Mouse (Mus musculus) small intestine, adult 2 months (tissue): Measurements from ENCODE around the gene Cxcl3. TPM values are rescaled to one million over a fixed set of nuclear protein-coding genes. Genes with fewer than 3 reads are reported as not detected.

ENCODE experiments used
- H3K27ac ChIP-seq: fragments of 200-500 bp; 2 replicates; pipeline ENCODE4 v1.5.1; 2012; ENCODE audit warnings: low read depth, low read length, control low read depth, inconsistent platforms; ENCODE audit not compliant: insufficient read depth
- H3K27me3 ChIP-seq: fragments of 200-500 bp; 2 replicates; pipeline ENCODE4 v1.6.1; 2012; ENCODE audit warnings: mild to moderate bottlenecking, moderate library complexity, low read length, inconsistent platforms; ENCODE audit not compliant: control insufficient read depth, insufficient read depth
- H3K36me3 ChIP-seq: fragments of 200-500 bp; 2 replicates; pipeline ENCODE4 v1.6.1; 2012; ENCODE audit warnings: mild to moderate bottlenecking, low read length, control low read depth, inconsistent platforms; ENCODE audit not compliant: control insufficient read depth, insufficient read depth
- H3K4me1 ChIP-seq: fragments of 200-500 bp; 2 replicates; pipeline ENCODE4 v1.6.1; 2012; ENCODE audit warnings: low read length, inconsistent platforms, mixed read lengths; ENCODE audit not compliant: control insufficient read depth, insufficient read depth, insufficient read length
- H3K4me3 ChIP-seq: fragments of 200-500 bp; 2 replicates; pipeline ENCODE4 v1.5.1; 2012; ENCODE audit warnings: low read depth, mild to moderate bottlenecking, control low read depth, inconsistent platforms, low read length, moderate library complexity
- CTCF ChIP-seq: fragments of 200-500 bp; IDR thresholded peaks from 2 replicates; pipeline ENCODE4 v1.5.1; 2012; ENCODE audit warnings: low read depth, mild to moderate bottlenecking, control low read depth, inconsistent platforms, low read length, moderate library complexity, mixed read lengths; ENCODE audit not compliant: insufficient replicate concordance, insufficient read length; ENCODE audit errors: extremely low read depth
- POLR2A ChIP-seq: fragments of 200-500 bp; IDR thresholded peaks from 2 replicates; pipeline ENCODE4 v1.6.1; 2012; ENCODE audit warnings: low read depth, mild to moderate bottlenecking, control low read depth, inconsistent platforms, low read length, moderate library complexity
- WGBS: fragments of 180-500 bp; shearing (Covaris S2); methylation state at CpG from one replicate; pipeline ENCODE4 v1.1.7; 2018; 5-methylcytosine and 5-hydroxymethylcytosine counted together
- polyA plus RNA-seq: library from polyadenylated mRNA; depleted of rRNA; stranded (reverse); fragments of >200 nt; gene quantifications from 2 replicates; pipeline ENCODE4 v1.2.3, GENCODE M21; 2012

The Cxcl3 gene
- polyA plus RNA-seq, 1 experiment: 0.39 TPM

- TF ChIP-seq CTCF (no peak), POLR2A (no peak)
- Histone ChIP-seq H3K36me3 (no peaks in the 10 kb centered on the region), H3K4me1 (peaks cover 8% of the 10 kb centered on the region), H3K4me3 (no peak overlapping the region), H3K27ac (no peak overlapping the region), H3K27me3 (no peaks in the 10 kb centered on the region)
- 42% methylated on average over 2 of the region's 2 CpGs for WGBS
These were observed 25.1 kb upstream of the Cxcl3 start for GRCm38 (mm10) chr5:90760844-90761243.

GRCm38 (mm10) chr5:90761834-90762233, 24.1 kb upstream of the Cxcl3 start:
- no peaks in the 10 kb centered on the region for H3K36me3 ChIP-seq
- H3K27me3 ChIP-seq: no peaks in the 10 kb centered on the region
- no peak overlapping the region for H3K27ac ChIP-seq
- H3K4me3 ChIP-seq: no peak overlapping the region
- 85% methylated on average over 3 of the region's 3 CpGs for WGBS
- TF ChIP-seq POLR2A (no peak), CTCF (no peak)
- H3K4me1 ChIP-seq: peaks cover 8% of the 10 kb centered on the region

- 67% methylated on average over 12 of the region's 12 CpGs for WGBS
- H3K4me1 ChIP-seq: peaks cover 5% of the 10 kb centered on the region
- no peak overlapping the region for H3K27ac ChIP-seq
- no peak overlapping the region for H3K4me3 ChIP-seq
- TF ChIP-seq CTCF (no peak), POLR2A (no peak)
- H3K36me3 ChIP-seq: no peaks in the 10 kb centered on the region
- H3K27me3 ChIP-seq: no peaks in the 10 kb centered on the region
These were observed 21.8 kb upstream of the Cxcl3 start for GRCm38 (mm10) chr5:90763912-90764665.

- Histone ChIP-seq H3K4me3 (no peak overlapping the region), H3K36me3 (no peaks in the 10 kb centered on the region), H3K27ac (no peak overlapping the region), H3K4me1 (no peaks in the 10 kb centered on the region), H3K27me3 (no peaks in the 10 kb centered on the region)
- WGBS: 50% methylated on average over 8 of the region's 8 CpGs
- TF ChIP-seq CTCF: no peak
- no peak for TF ChIP-seq POLR2A
These were observed 19.9 kb upstream of the Cxcl3 start for GRCm38 (mm10) chr5:90765821-90766606.

GRCm38 (mm10) chr5:90768218-90768617, 17.7 kb upstream of the Cxcl3 start, which contains the start of gene Ppbp:
Ppbp (plus strand) TSS chr5:90768518.
- Histone ChIP-seq H3K27me3 (no peaks in the 10 kb centered on the region), H3K36me3 (no peaks in the 10 kb centered on the region), H3K4me1 (peaks cover 2% of the 10 kb centered on the region; the same call in 1 of the 2 replicates), H3K27ac (no peak within 1 kb of the TSS), H3K4me3 (no peak within 1 kb of the TSS)
- 45% methylated on average over 3 of the region's 3 CpGs for WGBS
- TF ChIP-seq CTCF: no peak
- no peak for TF ChIP-seq POLR2A

GRCm38 (mm10) chr5:90771369-90771768, 14.5 kb upstream of the Cxcl3 start:
- H3K36me3 ChIP-seq: no peaks in the 10 kb centered on the region
- 79% methylated on average over 3 of the region's 3 CpGs for WGBS

More at GRCm38 (mm10) chr5:90771369-90771768, 14.5 kb upstream of the Cxcl3 start:
- Histone ChIP-seq H3K27ac (no peak overlapping the region), H3K4me3 (no peak overlapping the region), H3K27me3 (no peaks in the 10 kb centered on the region), H3K4me1 (peaks cover 2% of the 10 kb centered on the region; the same call in 1 of the 2 replicates)
- no peak for TF ChIP-seq POLR2A
- TF ChIP-seq CTCF: no peak
